Mouse (Mus musculus): ENCODE data around the gene Frem1. TPM values are rescaled to one million over a fixed set of nuclear protein-coding genes. Genes with fewer than 3 reads are reported as not detected.

The Frem1 gene
- polyA plus RNA-seq, 1 experiment from 2014 or later: 2.2 TPM

DNA sequence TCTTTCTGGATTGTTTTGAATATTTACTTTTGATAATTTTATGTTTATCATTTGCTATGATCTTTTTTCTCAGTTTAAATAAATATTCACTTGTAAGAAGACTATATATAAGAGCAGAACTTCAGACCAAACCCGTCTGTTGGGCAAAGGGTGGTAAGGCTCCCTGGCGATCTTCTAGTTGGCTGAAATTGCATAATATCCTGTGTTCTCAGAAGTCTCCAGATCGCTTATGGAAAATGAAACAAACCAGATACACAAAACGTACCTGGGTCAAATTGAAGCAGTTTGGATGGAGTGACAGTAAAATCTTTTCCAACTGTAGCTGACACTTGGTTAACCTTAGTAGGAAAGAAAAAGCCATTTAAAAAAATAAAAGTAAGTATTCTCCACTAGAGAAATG, 130.2 kb downstream of the Frem1 start:
- H3K36me3 ChIP-seq (ENCODE audit: control insufficient read depth, insufficient read depth, low read length): no peaks in the 10 kb centered on the region
- no peaks in the 10 kb centered on the region for H3K9me3 ChIP-seq (ENCODE audit: control insufficient read depth, low read length)
- H3K9ac ChIP-seq (ENCODE audit: low read depth, low read length): no peak overlapping the region
- ATAC-seq: no peak
- H3K27me3 ChIP-seq (replicated peaks; ENCODE audit: control insufficient read depth, insufficient read depth, low read length): no peaks in the 10 kb centered on the region
- H3K4me2 ChIP-seq (ENCODE audit: low read length): no peak overlapping the region
- no peak overlapping the region for H3K27ac ChIP-seq (ENCODE audit: low read depth, low read length)
- H3K4me3 ChIP-seq (ENCODE audit: low read length): no peak overlapping the region
- no peaks in the 10 kb centered on the region; the same call in 1 of the 2 replicates for H3K4me1 ChIP-seq (ENCODE audit: control insufficient read depth, insufficient read depth, low read depth, low read length)
- 85% methylated on average over 4 of the region's 4 CpGs for WGBS

DNA sequence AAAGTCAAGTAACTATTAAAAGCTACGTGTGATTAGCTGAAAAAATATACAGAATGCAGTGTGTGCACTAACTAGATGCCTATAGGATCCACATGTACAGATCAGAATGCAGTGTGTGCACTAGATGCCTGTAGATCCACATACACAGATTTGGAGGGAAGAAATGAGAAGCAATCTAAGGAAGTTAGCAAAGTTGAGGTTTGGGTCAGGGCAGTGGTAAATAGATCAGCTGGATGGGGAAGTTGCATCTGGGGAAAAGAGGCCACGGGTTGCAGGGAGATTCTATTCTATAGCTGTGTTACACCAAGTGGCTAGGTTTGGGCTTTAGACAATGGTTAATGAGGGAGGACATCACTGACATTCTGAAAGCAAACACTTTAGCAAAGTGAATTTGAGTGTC, 133.5 kb downstream of the Frem1 start:
- ATAC-seq: no peak
- H3K9ac ChIP-seq (ENCODE audit: low read depth, low read length): no peak overlapping the region
- no peak overlapping the region for H3K4me3 ChIP-seq (ENCODE audit: low read length)
- 70% methylated on average over 2 of the region's 2 CpGs for WGBS
- no peaks in the 10 kb centered on the region for H3K9me3 ChIP-seq (ENCODE audit: control insufficient read depth, low read length)
- no peak overlapping the region for H3K4me2 ChIP-seq (ENCODE audit: low read length)
- no peaks in the 10 kb centered on the region for H3K36me3 ChIP-seq (ENCODE audit: control insufficient read depth, insufficient read depth, low read length)
- H3K27me3 ChIP-seq (replicated peaks; ENCODE audit: control insufficient read depth, insufficient read depth, low read length): no peaks in the 10 kb centered on the region
- H3K27ac ChIP-seq (ENCODE audit: low read depth, low read length): no peak overlapping the region
- H3K4me1 ChIP-seq (ENCODE audit: control insufficient read depth, insufficient read depth, low read depth, low read length): peaks cover 20% of the 10 kb centered on the region

DNA sequence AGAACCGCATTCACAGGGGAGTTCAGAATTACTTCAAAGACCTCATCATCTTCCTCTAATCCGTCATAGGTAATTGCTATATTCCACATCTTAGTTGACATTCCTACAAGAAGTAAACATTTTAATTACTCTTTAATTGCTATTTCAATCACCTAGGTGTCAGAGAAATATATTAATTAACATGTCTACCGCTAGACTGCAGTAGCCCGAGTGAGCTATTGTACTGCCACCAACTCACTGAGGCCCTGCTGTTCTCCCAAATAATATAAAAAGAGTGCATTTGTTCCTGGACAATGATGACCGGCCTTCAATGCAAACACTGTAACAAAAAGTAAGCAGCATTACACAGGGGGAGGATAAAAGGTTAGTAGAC, 135.5 kb downstream of the Frem1 start:
- 0 out of 2 replicates have a peak, but pooled peaks have one; percentile 22 for ATAC-seq
- Histone ChIP-seq H3K27me3 (replicated peaks; ENCODE audit: control insufficient read depth, insufficient read depth, low read length) (no peaks in the 10 kb centered on the region), H3K9ac (ENCODE audit: low read depth, low read length) (peak overlapping the region; percentile 34; the same call in 1 of the 2 replicates), H3K4me2 (ENCODE audit: low read length) (peak overlapping the region; percentile 52), H3K4me3 (ENCODE audit: low read length) (peak overlapping the region; percentile 18), H3K9me3 (ENCODE audit: control insufficient read depth, low read length) (no peaks in the 10 kb centered on the region), H3K27ac (ENCODE audit: low read depth, low read length) (peak overlapping the region; percentile 63), H3K4me1 (ENCODE audit: control insufficient read depth, insufficient read depth, low read depth, low read length) (peaks cover 20% of the 10 kb centered on the region), H3K36me3 (ENCODE audit: control insufficient read depth, insufficient read depth, low read length) (no peaks in the 10 kb centered on the region)
- 12% methylated on average over 5 of the region's 5 CpGs for whole genome bisulfite sequencing

- Histone ChIP-seq H3K4me1 (ENCODE audit: control insufficient read depth, insufficient read depth, low read depth, low read length) (peaks cover 20% of the 10 kb centered on the region), H3K36me3 (ENCODE audit: control insufficient read depth, insufficient read depth, low read length) (no peaks in the 10 kb centered on the region), H3K9me3 (ENCODE audit: control insufficient read depth, low read length) (no peaks in the 10 kb centered on the region), H3K9ac (ENCODE audit: low read depth, low read length) (peak overlapping the region; percentile 34; the same call in 1 of the 2 replicates), H3K27me3 (replicated peaks; ENCODE audit: control insufficient read depth, insufficient read depth, low read length) (no peaks in the 10 kb centered on the region), H3K27ac (ENCODE audit: low read depth, low read length) (peak overlapping the region; percentile 63), H3K4me2 (ENCODE audit: low read length) (peak overlapping the region; percentile 52), H3K4me3 (ENCODE audit: low read length) (peak overlapping the region; percentile 18)
- 14% methylated on average over 14 of the region's 14 CpGs for WGBS
- peak; percentile 87 for ATAC-seq
These were observed 136.0 kb downstream of the Frem1 start for GRCm38 (mm10) chr4:82916003-82916677.

GRCm38 (mm10) chr4:82915576-82915975, 136.6 kb downstream of the Frem1 start:
- H3K9ac ChIP-seq (ENCODE audit: low read depth, low read length): no peak overlapping the region
- peak overlapping the region; percentile 63 for H3K27ac ChIP-seq (ENCODE audit: low read depth, low read length)
- no peaks in the 10 kb centered on the region for H3K9me3 ChIP-seq (ENCODE audit: control insufficient read depth, low read length)
- H3K27me3 ChIP-seq (replicated peaks; ENCODE audit: control insufficient read depth, insufficient read depth, low read length): no peaks in the 10 kb centered on the region
- H3K4me2 ChIP-seq (ENCODE audit: low read length): peak overlapping the region; percentile 52
- ATAC-seq: peak; percentile 22; the same call in 1 of the 2 replicates
- no peaks in the 10 kb centered on the region for H3K36me3 ChIP-seq (ENCODE audit: control insufficient read depth, insufficient read depth, low read length)
- H3K4me1 ChIP-seq (ENCODE audit: control insufficient read depth, insufficient read depth, low read depth, low read length): peaks cover 20% of the 10 kb centered on the region
- 40% methylated on average over 7 of the region's 7 CpGs for WGBS
- H3K4me3 ChIP-seq (ENCODE audit: low read length): no peak overlapping the region

GRCm38 (mm10) chr4:82914601-82915143, 137.5 kb downstream of the Frem1 start:
- H3K4me3 ChIP-seq (ENCODE audit: low read length): no peak overlapping the region
- no peaks in the 10 kb centered on the region for H3K27me3 ChIP-seq (replicated peaks; ENCODE audit: control insufficient read depth, insufficient read depth, low read length)
- 56% methylated on average over 11 of the region's 11 CpGs for WGBS
- H3K9ac ChIP-seq (ENCODE audit: low read depth, low read length): no peak overlapping the region
- H3K4me1 ChIP-seq (ENCODE audit: control insufficient read depth, insufficient read depth, low read depth, low read length): peaks cover 20% of the 10 kb centered on the region
- no peak for ATAC-seq
- H3K9me3 ChIP-seq (ENCODE audit: control insufficient read depth, low read length): no peaks in the 10 kb centered on the region
- H3K27ac ChIP-seq (ENCODE audit: low read depth, low read length): peak overlapping the region; percentile 63; the same call in 1 of the 2 replicates
- no peaks in the 10 kb centered on the region for H3K36me3 ChIP-seq (ENCODE audit: control insufficient read depth, insufficient read depth, low read length)
- no peak overlapping the region for H3K4me2 ChIP-seq (ENCODE audit: low read length)

- Histone ChIP-seq H3K9ac (ENCODE audit: low read depth, low read length) (no peak overlapping the region), H3K9me3 (ENCODE audit: control insufficient read depth, low read length) (no peaks in the 10 kb centered on the region), H3K36me3 (ENCODE audit: control insufficient read depth, insufficient read depth, low read length) (no peaks in the 10 kb centered on the region), H3K27me3 (replicated peaks; ENCODE audit: control insufficient read depth, insufficient read depth, low read length) (no peaks in the 10 kb centered on the region), H3K4me3 (ENCODE audit: low read length) (no peak overlapping the region), H3K4me1 (ENCODE audit: control insufficient read depth, insufficient read depth, low read depth, low read length) (peaks cover 5% of the 10 kb centered on the region; the same call in 1 of the 2 replicates), H3K27ac (ENCODE audit: low read depth, low read length) (no peak overlapping the region), H3K4me2 (ENCODE audit: low read length) (no peak overlapping the region)
- no peak for ATAC-seq
- WGBS: 88% methylated on average over 10 of the region's 10 CpGs
These were observed 156.9 kb downstream of the Frem1 start for GRCm38 (mm10) chr4:82895227-82895626.

GRCm38 (mm10) chr4:82892247-82892646, 159.9 kb downstream of the Frem1 start:
- no peaks in the 10 kb centered on the region for H3K9me3 ChIP-seq (ENCODE audit: control insufficient read depth, low read length)
- ATAC-seq: no peak
- H3K27me3 ChIP-seq (replicated peaks; ENCODE audit: control insufficient read depth, insufficient read depth, low read length): no peaks in the 10 kb centered on the region
- peaks cover 5% of the 10 kb centered on the region; the same call in 1 of the 2 replicates for H3K4me1 ChIP-seq (ENCODE audit: control insufficient read depth, insufficient read depth, low read depth, low read length)
- H3K9ac ChIP-seq (ENCODE audit: low read depth, low read length): no peak overlapping the region
- WGBS: 86% methylated on average over 5 of the region's 5 CpGs
- no peaks in the 10 kb centered on the region for H3K36me3 ChIP-seq (ENCODE audit: control insufficient read depth, insufficient read depth, low read length)
- H3K4me3 ChIP-seq (ENCODE audit: low read length): no peak overlapping the region
- H3K27ac ChIP-seq (ENCODE audit: low read depth, low read length): no peak overlapping the region
- H3K4me2 ChIP-seq (ENCODE audit: low read length): no peak overlapping the region

- H3K27ac ChIP-seq (ENCODE audit: low read depth, low read length): no peak overlapping the region
- H3K27me3 ChIP-seq (replicated peaks; ENCODE audit: control insufficient read depth, insufficient read depth, low read length): no peaks in the 10 kb centered on the region
- WGBS: 67% methylated on average over 2 of the region's 2 CpGs
- peaks cover 5% of the 10 kb centered on the region; the same call in 1 of the 2 replicates for H3K4me1 ChIP-seq (ENCODE audit: control insufficient read depth, insufficient read depth, low read depth, low read length)
- H3K4me2 ChIP-seq (ENCODE audit: low read length): no peak overlapping the region
- H3K4me3 ChIP-seq (ENCODE audit: low read length): no peak overlapping the region
- H3K9ac ChIP-seq (ENCODE audit: low read depth, low read length): no peak overlapping the region
- H3K36me3 ChIP-seq (ENCODE audit: control insufficient read depth, insufficient read depth, low read length): no peaks in the 10 kb centered on the region
- H3K9me3 ChIP-seq (ENCODE audit: control insufficient read depth, low read length): no peaks in the 10 kb centered on the region
- ATAC-seq: no peak
These were observed 160.6 kb downstream of the Frem1 start for GRCm38 (mm10) chr4:82891566-82891965.
